Mouse (Mus musculus) megakaryocyte progenitor cell, adult 5-6 weeks (primary cell): ENCODE data around the gene Smad6. TPM values are rescaled to one million over a fixed set of nuclear protein-coding genes. Genes with fewer than 3 reads are reported as not detected.

Experiments
- ATAC-seq: replicated peaks from 2 replicates; pipeline ENCODE4 v1.8.0; 2016; ENCODE audit warnings: mild to moderate bottlenecking, moderate TSS enrichment, inconsistent platforms; ENCODE audit not compliant: poor library complexity
- total RNA-seq, 2 experiments: library from RNA; stranded (forward) in 1 of 2; stranded (reverse) in 1 of 2; fragments of 157-497, 149-512 nt in 1 of 2; fragments of 200-1000 nt in 1 of 2; gene quantifications; 2 replicates each; pipeline versions ENCODE4 v1.2.3 to v1.2.4; 2015 to 2017

The Smad6 gene
- total RNA-seq, 2 experiments from 2014 or later, result 0.72 to 1.2 TPM

- ATAC-seq, result 0 out of 2 replicates have a peak, but pooled peaks have one; percentile 15
These were observed 32.2 kb downstream of the Smad6 start for GRCm38 (mm10) chr9:63989641-63990040.

- peak; percentile 79 for ATAC-seq
These were observed 32.6 kb downstream of the Smad6 start for GRCm38 (mm10) chr9:63989214-63989613.

- ATAC-seq, result no peak; the same call in 1 of the 2 replicates
These were observed 36.7 kb downstream of the Smad6 start for GRCm38 (mm10) chr9:63985125-63985524.

GRCm38 (mm10) chr9:63982937-63983632, 38.8 kb downstream of the Smad6 start:
- ATAC-seq, result no peak

GRCm38 (mm10) chr9:63981912-63982311, 39.9 kb downstream of the Smad6 start:
- ATAC-seq, result no peak

GRCm38 (mm10) chr9:63981371-63981770, 40.5 kb downstream of the Smad6 start:
- no peak for ATAC-seq

GRCm38 (mm10) chr9:63980179-63981086, 41.4 kb downstream of the Smad6 start:
- no peak for ATAC-seq

- no peak for ATAC-seq
These were observed 42.6 kb downstream of the Smad6 start for GRCm38 (mm10) chr9:63979275-63979674.

- ATAC-seq, result no peak
These were observed 43.2 kb downstream of the Smad6 start for GRCm38 (mm10) chr9:63978682-63979081.

- ATAC-seq, result no peak
These were observed 45.9 kb downstream of the Smad6 start for GRCm38 (mm10) chr9:63975996-63976395.

- ATAC-seq, result peak; percentile 81
These were observed 47.4 kb downstream of the Smad6 start for GRCm38 (mm10) chr9:63974258-63975023.

GRCm38 (mm10) chr9:63973662-63974190, 48.1 kb downstream of the Smad6 start:
- no peak for ATAC-seq

GRCm38 (mm10) chr9:63972576-63973290, 49.1 kb downstream of the Smad6 start:
- no peak for ATAC-seq

GRCm38 (mm10) chr9:63971557-63971956, 50.3 kb downstream of the Smad6 start:
- ATAC-seq, result no peak

GRCm38 (mm10) chr9:63970836-63971235, 51.0 kb downstream of the Smad6 start:
- 0 out of 2 replicates have a peak, but pooled peaks have one; percentile 17 for ATAC-seq

GRCm38 (mm10) chr9:63970388-63970787, 51.5 kb downstream of the Smad6 start:
- no peak for ATAC-seq

GRCm38 (mm10) chr9:63969467-63969866, 52.4 kb downstream of the Smad6 start:
- no peak for ATAC-seq

- ATAC-seq, result no peak
These were observed 53.3 kb downstream of the Smad6 start for GRCm38 (mm10) chr9:63968592-63968991.

GRCm38 (mm10) chr9:63967408-63968172, 54.3 kb downstream of the Smad6 start:
- no peak for ATAC-seq
